Mouse (Mus musculus) heart, embryonic 15.5 days (tissue): ENCODE measurements around the gene Etl4. TPM values are rescaled to one million over a fixed set of nuclear protein-coding genes. Genes with fewer than 3 reads are reported as not detected.
A peak's percentile ranks its signal among the peaks of the same experiment; 100 is the strongest.
"Not testable (repeated sequence)": the region's sequence is repeated elsewhere in the genome, so short reads cannot be mapped to it uniquely, and the experiment has no call there.

Experiments
- ATAC-seq: fragments of 200-750 bp; cut with Nextera tagmentation; replicated peaks from 2 replicates; pipeline ENCODE4 v1.8.0; 2017; ENCODE audit warnings: low read depth, moderate TSS enrichment; ENCODE audit not compliant: insufficient number of reproducible peaks, insufficient read depth, low FRiP score
- H3K27ac ChIP-seq: fragments of 300-500 bp; sonication (generic); 2 replicates; pipeline ENCODE4 v1.5.1; 2015; ENCODE audit warnings: mild to moderate bottlenecking, inconsistent platforms
- H3K27me3 ChIP-seq: fragments of 300-500 bp; sonication (generic); 2 replicates; pipeline ENCODE4 v1.6.1; 2015; ENCODE audit warnings: inconsistent platforms
- H3K36me3 ChIP-seq: fragments of 300-500 bp; sonication (generic); 2 replicates; pipeline ENCODE4 v1.6.1; 2015; ENCODE audit warnings: mild to moderate bottlenecking, inconsistent platforms
- H3K4me1 ChIP-seq: fragments of 300-500 bp; sonication (generic); replicated peaks from 2 replicates; pipeline ENCODE4 v1.6.1; 2015; ENCODE audit warnings: inconsistent platforms
- H3K4me2 ChIP-seq: fragments of 300-500 bp; sonication (generic); 2 replicates; pipeline ENCODE4 v1.6.1; 2015; ENCODE audit warnings: inconsistent platforms, mild to moderate bottlenecking, moderate library complexity
- H3K4me3 ChIP-seq: fragments of 300-500 bp; sonication (generic); 2 replicates; pipeline ENCODE4 v1.5.1; 2015; ENCODE audit warnings: mild to moderate bottlenecking, inconsistent platforms
- H3K9ac ChIP-seq: fragments of 300-500 bp; sonication (generic); 2 replicates; pipeline ENCODE4 v1.6.1; 2015; ENCODE audit warnings: mild to moderate bottlenecking, inconsistent platforms
- H3K9me3 ChIP-seq: fragments of 300-500 bp; sonication (generic); replicated peaks from 2 replicates; pipeline ENCODE4 v1.6.1; 2016; ENCODE audit warnings: inconsistent platforms
- WGBS: fragments of 180-500 bp; shearing (Covaris S2); methylation state at CpG from one replicate; pipeline ENCODE4 v1.1.7; 2015; ENCODE audit warnings: mixed read lengths; 5-methylcytosine and 5-hydroxymethylcytosine counted together
- polyA plus RNA-seq: library from polyadenylated mRNA; unstranded; fragments of >200 nt; fragmentation: Nextera tagmentation; extraction: Ambion mirVana; gene quantifications from 2 replicates; pipeline ENCODE4 v1.2.1, GENCODE M21; 2015

The Etl4 gene
- polyA plus RNA-seq, 1 experiment from 2014 or later: 8.1 TPM

DNA sequence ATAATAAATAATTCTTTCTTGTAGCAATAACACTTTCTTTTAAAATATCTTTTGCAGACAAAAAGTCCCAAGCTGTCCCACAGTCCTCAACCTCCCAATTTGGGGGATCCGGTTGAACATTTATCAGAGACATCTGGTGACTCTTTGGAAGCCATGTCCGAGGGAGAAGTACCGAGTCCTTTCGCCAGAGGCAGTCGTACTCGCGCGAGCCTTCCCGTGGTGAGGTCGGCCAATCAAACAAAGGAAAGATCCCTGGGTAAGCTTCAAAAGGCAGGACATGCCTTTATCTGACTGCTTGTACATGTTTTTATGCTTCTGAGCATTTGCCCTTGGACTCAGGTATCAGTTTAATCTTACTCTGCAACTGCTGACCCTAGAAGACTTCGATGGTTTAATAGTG, 752.3 kb downstream of the Etl4 start:
- no peak overlapping the region for H3K27ac ChIP-seq
- WGBS: 93% methylated on average over 11 of the region's 11 CpGs
- no peaks in the 10 kb centered on the region for H3K36me3 ChIP-seq
- H3K27me3 ChIP-seq: no peaks in the 10 kb centered on the region
- H3K4me1 ChIP-seq: peaks cover 2% of the 10 kb centered on the region
- H3K9me3 ChIP-seq: no peaks in the 10 kb centered on the region
- H3K4me3 ChIP-seq: no peak overlapping the region
- no peak overlapping the region for H3K9ac ChIP-seq
- ATAC-seq: no peak
- no peak overlapping the region for H3K4me2 ChIP-seq

DNA sequence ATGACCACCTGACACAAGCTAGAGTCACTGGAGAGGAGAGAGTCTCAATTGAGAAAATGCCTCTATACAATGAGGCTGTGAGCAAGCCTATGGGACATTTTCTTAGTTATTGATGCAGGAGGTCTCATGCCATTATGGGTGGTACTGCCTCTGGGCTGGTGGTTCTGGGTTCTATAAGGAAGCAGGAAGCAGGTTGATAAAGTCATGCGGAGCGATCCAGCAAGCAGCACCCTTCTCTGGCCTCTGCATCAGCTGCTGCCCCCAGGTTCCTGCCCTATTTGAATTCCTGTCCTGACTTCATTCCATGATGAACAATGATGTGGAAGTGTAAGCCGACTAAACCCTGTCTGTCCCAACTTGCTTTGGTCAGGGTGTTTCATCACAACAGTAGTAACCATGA, 753.1 kb downstream of the Etl4 start:
- WGBS: 75% methylated on average over 3 of the region's 3 CpGs
- Histone ChIP-seq H3K27ac (no peak overlapping the region), H3K36me3 (no peaks in the 10 kb centered on the region), H3K4me3 (no peak overlapping the region), H3K9ac (no peak overlapping the region), H3K9me3 (no peaks in the 10 kb centered on the region), H3K4me2 (no peak overlapping the region), H3K27me3 (no peaks in the 10 kb centered on the region), H3K4me1 (peaks cover 2% of the 10 kb centered on the region)
- ATAC-seq: no peak

- no peaks in the 10 kb centered on the region for H3K27me3 ChIP-seq
- H3K9ac ChIP-seq: no peak overlapping the region
- H3K9me3 ChIP-seq: no peaks in the 10 kb centered on the region
- no peak overlapping the region for H3K4me2 ChIP-seq
- no peaks in the 10 kb centered on the region for H3K36me3 ChIP-seq
- no peak overlapping the region for H3K4me3 ChIP-seq
- H3K27ac ChIP-seq: no peak overlapping the region; the same call in 1 of the 2 replicates
- 31% methylated on average over 5 of the region's 5 CpGs for WGBS
- peaks cover 2% of the 10 kb centered on the region for H3K4me1 ChIP-seq
- no peak for ATAC-seq
Observed at GRCm38 (mm10) chr2:20665309-20665971, 755.9 kb downstream of the Etl4 start.

- Histone ChIP-seq H3K27ac (no peak overlapping the region), H3K4me3 (no peak overlapping the region), H3K27me3 (no peaks in the 10 kb centered on the region), H3K9me3 (no peaks in the 10 kb centered on the region), H3K36me3 (no peaks in the 10 kb centered on the region), H3K4me2 (no peak overlapping the region), H3K4me1 (peaks cover 2% of the 10 kb centered on the region), H3K9ac (no peak overlapping the region)
- ATAC-seq: peak; percentile 60
- WGBS: 32% methylated on average over 2 of the region's 2 CpGs
Observed at GRCm38 (mm10) chr2:20666051-20666478, 756.5 kb downstream of the Etl4 start.

GRCm38 (mm10) chr2:20667876-20668275, 758.3 kb downstream of the Etl4 start:
- Histone ChIP-seq H3K4me1 (peaks cover 2% of the 10 kb centered on the region), H3K4me3 (no peak overlapping the region), H3K4me2 (no peak overlapping the region), H3K36me3 (no peaks in the 10 kb centered on the region), H3K27me3 (no peaks in the 10 kb centered on the region), H3K9ac (no peak overlapping the region), H3K27ac (no peak overlapping the region), H3K9me3 (no peaks in the 10 kb centered on the region)
- 80% methylated on average over 3 of the region's 3 CpGs for WGBS
- no peak for ATAC-seq

GRCm38 (mm10) chr2:20668276-20669030, 758.9 kb downstream of the Etl4 start:
- not testable (repeated sequence) for H3K9ac ChIP-seq, H3K27me3 ChIP-seq, H3K4me1 ChIP-seq, H3K9me3 ChIP-seq, H3K4me2 ChIP-seq, H3K4me3 ChIP-seq, ATAC-seq, H3K27ac ChIP-seq, H3K36me3 ChIP-seq
- 86% methylated on average over 12 of the region's 12 CpGs for WGBS

GRCm38 (mm10) chr2:20669367-20669766, 759.8 kb downstream of the Etl4 start:
- peaks cover 2% of the 10 kb centered on the region for H3K4me1 ChIP-seq
- H3K36me3 ChIP-seq: no peaks in the 10 kb centered on the region
- no peak overlapping the region for H3K9ac ChIP-seq

GRCm38 (mm10) chr2:20671546-20672255, 762.1 kb downstream of the Etl4 start:
- Histone ChIP-seq H3K4me3 (no peak overlapping the region), H3K4me2 (no peak overlapping the region), H3K4me1 (no peaks in the 10 kb centered on the region), H3K27ac (no peak overlapping the region), H3K36me3 (no peaks in the 10 kb centered on the region), H3K9me3 (no peaks in the 10 kb centered on the region), H3K9ac (no peak overlapping the region), H3K27me3 (no peaks in the 10 kb centered on the region)
- no peak for ATAC-seq
- WGBS: 63% methylated on average over 13 of the region's 13 CpGs

More at GRCm38 (mm10) chr2:20669367-20669766, 759.8 kb downstream of the Etl4 start:
- Histone ChIP-seq H3K27me3 (no peaks in the 10 kb centered on the region), H3K9me3 (no peaks in the 10 kb centered on the region), H3K27ac (no peak overlapping the region), H3K4me2 (no peak overlapping the region), H3K4me3 (no peak overlapping the region)
- no peak for ATAC-seq
- 83% methylated on average over 4 of the region's 4 CpGs for WGBS

DNA sequence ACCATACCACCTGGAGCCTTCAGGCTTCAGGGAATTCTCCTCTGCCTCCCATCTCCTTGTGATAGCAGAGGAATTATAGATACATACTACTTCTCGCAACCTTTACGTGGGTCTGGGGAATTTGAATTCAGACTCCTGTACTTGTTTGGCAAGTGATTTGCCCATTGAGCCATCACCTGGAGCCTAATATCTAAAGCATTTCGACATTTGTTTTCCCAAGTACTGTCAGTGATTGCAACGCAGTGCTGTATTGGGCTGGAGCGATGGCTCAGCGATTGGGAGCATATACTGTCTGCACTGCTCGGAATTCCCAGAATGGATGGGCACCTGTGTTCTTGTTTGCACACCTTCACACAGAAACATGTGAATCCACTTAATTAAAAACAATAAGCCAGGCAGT, 762.7 kb downstream of the Etl4 start:
- 88% methylated on average over 7 of the region's 7 CpGs for WGBS
- Histone ChIP-seq H3K27me3 (no peaks in the 10 kb centered on the region), H3K4me2 (no peak overlapping the region), H3K9ac (no peak overlapping the region), H3K4me1 (no peaks in the 10 kb centered on the region), H3K4me3 (no peak overlapping the region), H3K27ac (no peak overlapping the region), H3K9me3 (no peaks in the 10 kb centered on the region), H3K36me3 (no peaks in the 10 kb centered on the region)
- no peak for ATAC-seq

- Histone ChIP-seq H3K36me3 (no peaks in the 10 kb centered on the region), H3K9me3 (no peaks in the 10 kb centered on the region), H3K4me2 (no peak overlapping the region), H3K27ac (no peak overlapping the region), H3K27me3 (no peaks in the 10 kb centered on the region), H3K4me3 (no peak overlapping the region), H3K9ac (no peak overlapping the region), H3K4me1 (no peaks in the 10 kb centered on the region)
- ATAC-seq: no peak
- 59% methylated on average over 9 of the region's 9 CpGs for WGBS
Observed at GRCm38 (mm10) chr2:20672803-20673603, 763.4 kb downstream of the Etl4 start.

GRCm38 (mm10) chr2:20676379-20676778, 766.8 kb downstream of the Etl4 start:
- Histone ChIP-seq H3K27ac (no peak overlapping the region), H3K36me3 (no peaks in the 10 kb centered on the region), H3K4me2 (no peak overlapping the region), H3K9me3 (no peaks in the 10 kb centered on the region), H3K4me3 (no peak overlapping the region), H3K4me1 (no peaks in the 10 kb centered on the region), H3K27me3 (no peaks in the 10 kb centered on the region), H3K9ac (no peak overlapping the region)
- no peak for ATAC-seq
- WGBS: 89% methylated on average over 3 of the region's 3 CpGs
